Mouse (Mus musculus) thymus, postnatal 10 days (tissue): ENCODE results near the gene Gm28539.
A peak's percentile ranks its signal among the peaks of the same experiment; 100 is the strongest.
"Not testable (repeated sequence)": the region's sequence is repeated elsewhere in the genome, so short reads cannot be mapped to it uniquely, and the experiment has no call there.

Experiments
- DNase-seq, 2 experiments: peaks; one replicate each; pipeline ENCODE4 v3.0.0; 2021; ENCODE audit warnings: low spot score in 2 of 2

Gene Gm28539

GRCm38 (mm10) chr16:18849521-18850190 lies 13.3 kb downstream of the Gm28539 start:
- DNase-seq = not testable (repeated sequence)

- peak; percentile 12 to 46 for DNase-seq
Measured at GRCm38 (mm10) chr16:18858551-18858950, 22.2 kb downstream of the Gm28539 start.

GRCm38 (mm10) chr16:18860186-18860585 lies 23.8 kb downstream of the Gm28539 start:
- DNase-seq = no peak

- DNase-seq = not testable (repeated sequence)
Measured at GRCm38 (mm10) chr16:18870495-18870894, 34.1 kb downstream of the Gm28539 start.

- peak in 1 of 2 experiments; percentile 5 for DNase-seq
Measured at GRCm38 (mm10) chr16:18876091-18876441, 39.7 kb downstream of the Gm28539 start.

GRCm38 (mm10) chr16:18876442-18877308 lies 40.3 kb downstream of the Gm28539 start, which contains the start of the genes Mrpl40 and Hira:
Mrpl40 (minus strand) TSS chr16:18876862.
Hira (plus strand) TSS chr16:18877037.
- DNase-seq = peak; percentile 89 to 93

GRCm38 (mm10) chr16:18877386-18878090 lies 41.2 kb downstream of the Gm28539 start:
- DNase-seq = peak; percentile 58 to 67

- no peak for DNase-seq
Measured at GRCm38 (mm10) chr16:18878091-18878720, 41.8 kb downstream of the Gm28539 start.

- DNase-seq = no peak
Measured at GRCm38 (mm10) chr16:18884044-18884443, 47.7 kb downstream of the Gm28539 start.

- no peak for DNase-seq
Measured at GRCm38 (mm10) chr16:18893840-18894372, 57.5 kb downstream of the Gm28539 start.

- no peak for DNase-seq
Measured at GRCm38 (mm10) chr16:18895249-18895648, 58.9 kb downstream of the Gm28539 start.

GRCm38 (mm10) chr16:18896429-18896828 lies 60.0 kb downstream of the Gm28539 start:
- DNase-seq = no peak

GRCm38 (mm10) chr16:18905648-18906047 lies 69.3 kb downstream of the Gm28539 start:
- no peak for DNase-seq

- no peak for DNase-seq
Measured at GRCm38 (mm10) chr16:18916064-18916463, 79.7 kb downstream of the Gm28539 start.

GRCm38 (mm10) chr16:18921771-18922170 lies 85.4 kb downstream of the Gm28539 start:
- DNase-seq = no peak

- no peak for DNase-seq
Measured at GRCm38 (mm10) chr16:18927963-18928362, 91.6 kb downstream of the Gm28539 start.

- DNase-seq = no peak
Measured at GRCm38 (mm10) chr16:18938321-18939082, 102.1 kb downstream of the Gm28539 start.

GRCm38 (mm10) chr16:18943906-18944305 lies 107.5 kb downstream of the Gm28539 start:
- no peak for DNase-seq

- DNase-seq = no peak
Measured at GRCm38 (mm10) chr16:18948941-18949340, 112.6 kb downstream of the Gm28539 start.

- no peak for DNase-seq
Measured at GRCm38 (mm10) chr16:18950351-18950750, 114.0 kb downstream of the Gm28539 start.

GRCm38 (mm10) chr16:18952813-18953212 lies 116.4 kb downstream of the Gm28539 start:
- DNase-seq = no peak
